In genomic region chr17:48492621-48493020, GRCm38 (mm10) we compare ENCODE assay signal across 23 mouse cellular contexts. TPM values are rescaled to one million over a fixed set of nuclear protein-coding genes. Genes with fewer than 3 reads are reported as not detected.
"Had no signal": no experiment of that assay in that cellular context is flagged by ENCODE, and none has a peak within 500 bp of the region (broad histone marks: within the 10 kb centered on the region; RNA-seq: fewer than 3 reads in every experiment).

No protein-coding gene starts in this region.

- H3K4me2 ChIP-seq: limb, embryonic 12.5 days; limb, embryonic 15.5 days; liver, embryonic 11.5 days; lung, embryonic 14.5 days; midbrain, embryonic 12.5 days; midbrain, embryonic 15.5 days; neural tube, embryonic 12.5 days; neural tube, embryonic 15.5 days had no signal

- H3K4me3 ChIP-seq: left cerebral cortex, adult 2 months; limb, embryonic 12.5 days; limb, embryonic 15.5 days; midbrain, embryonic 12.5 days; midbrain, embryonic 15.5 days; neural tube, embryonic 12.5 days; neural tube, embryonic 15.5 days had no signal

- ATAC-seq: inflammation-experienced regulatory T-cells, adult 6 months; intestine, embryonic 16.5 days; liver, postnatal 0 days; lung, postnatal 0 days; midbrain, embryonic 15.5 days had no signal

- H3K27me3 ChIP-seq: limb, embryonic 12.5 days; limb, embryonic 15.5 days; midbrain, embryonic 12.5 days; midbrain, embryonic 15.5 days; neural tube, embryonic 12.5 days; neural tube, embryonic 15.5 days had no signal

- H3K27ac ChIP-seq: left cerebral cortex, adult 2 months; limb, embryonic 12.5 days; limb, embryonic 15.5 days; liver, embryonic 14.5 days; macrophage; midbrain, embryonic 12.5 days; midbrain, embryonic 15.5 days; neural tube, embryonic 12.5 days; neural tube, embryonic 15.5 days had no signal

- H3K4me1 ChIP-seq: limb, embryonic 15.5 days; midbrain, embryonic 15.5 days; neural tube, embryonic 12.5 days; neural tube, embryonic 15.5 days had no signal

- H3K9ac ChIP-seq: limb, embryonic 12.5 days; limb, embryonic 15.5 days; liver, embryonic 14.5 days; liver, postnatal 0 days; lung, embryonic 14.5 days; midbrain, embryonic 12.5 days; midbrain, embryonic 15.5 days; neural tube, embryonic 12.5 days; neural tube, embryonic 15.5 days had no signal

- DNase-seq: layer of hippocampus, postnatal 36 days; left cerebral cortex, postnatal 4 days; liver, postnatal 0 days; lung, embryonic 14.5 days; thymus, adult 18-20 months; thymus, postnatal 36 days had no signal

- H3K9me3 ChIP-seq: limb, embryonic 12.5 days; limb, embryonic 15.5 days; midbrain, embryonic 12.5 days; midbrain, embryonic 15.5 days; neural tube, embryonic 12.5 days; neural tube, embryonic 15.5 days had no signal

- H3K36me3 ChIP-seq: limb, embryonic 12.5 days; limb, embryonic 15.5 days; midbrain, embryonic 12.5 days; midbrain, embryonic 15.5 days; neural tube, embryonic 12.5 days; neural tube, embryonic 15.5 days had no signal

RNA-seq across cellular contexts. Expression of gene Unc5cl, which starts 37.9 kb away (rescaled TPM):
- polyA plus RNA-seq: macrophage; neural tube, embryonic 12.5 days had no signal

RNA-seq across cellular contexts. Expression of gene Tspo2, which starts 41.3 kb away (rescaled TPM):
- total RNA-seq: layer of hippocampus, adult 18-20 months; layer of hippocampus, postnatal 10 days; layer of hippocampus, postnatal 36 days; left cerebral cortex, adult 2 months had no signal
- polyA plus RNA-seq: inflammation-experienced regulatory T-cells, adult 6 months; macrophage; testis, adult 2 months; urinary bladder, adult 2 months had no signal

RNA-seq across cellular contexts. Expression of gene Apobec2, which starts 59.9 kb away (rescaled TPM):
- total RNA-seq: layer of hippocampus, adult 18-20 months; layer of hippocampus, postnatal 36 days; left cerebral cortex, adult 2 months had no signal
- polyA plus RNA-seq: macrophage had no signal
